Mouse (Mus musculus): Measurements from ENCODE around the gene Slc9c1. TPM values are rescaled to one million over a fixed set of nuclear protein-coding genes. Genes with fewer than 3 reads are reported as not detected.
"Not testable (repeated sequence)": the region's sequence is repeated elsewhere in the genome, so short reads cannot be mapped to it uniquely, and the experiment has no call there.

Slc9c1 gene
- polyA plus RNA-seq (2014; fragmentation: Nextera tagmentation; extraction: Ambion mirVana): not detected in 2 replicates

DNA sequence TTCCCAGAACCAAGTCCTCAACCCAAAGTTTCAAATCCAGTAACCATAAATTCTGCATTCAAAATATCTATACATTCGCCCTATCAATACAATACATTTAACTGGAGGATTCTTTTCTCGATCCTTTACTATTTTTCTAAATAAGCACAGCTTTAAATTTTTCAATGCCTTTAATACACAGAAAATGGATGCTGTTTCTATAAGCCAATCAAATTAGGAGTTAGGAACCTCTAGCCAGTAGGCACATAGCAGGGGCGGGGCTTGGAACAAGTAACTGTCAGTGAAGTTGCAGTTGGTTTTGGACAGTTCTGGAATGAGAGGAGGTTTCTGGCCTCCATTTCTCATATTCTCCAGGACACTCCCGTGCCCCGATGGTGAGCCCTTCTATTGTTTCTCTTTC is at the start of gene Slc9c1:
Slc9c1 (plus strand) TSS at position 301 of the 400 bp plus-strand sequence.
- Histone ChIP-seq H3K9ac (ENCODE audit: low read depth, low read length) (no peak within 1 kb of the TSS), H3K4me1 (ENCODE audit: control insufficient read depth, insufficient read depth, low read length) (no peaks in the 10 kb centered on the region), H3K36me3 (ENCODE audit: control insufficient read depth, insufficient read depth, low read length) (no peaks in the 10 kb centered on the region), H3K27ac (replicated peaks; ENCODE audit: low read depth, low read length) (no peak within 1 kb of the TSS), H3K4me2 (ENCODE audit: low read depth, low read length) (no peak within 1 kb of the TSS), H3K9me3 (ENCODE audit: control insufficient read depth, low read length) (no peaks in the 10 kb centered on the region), H3K27me3 (replicated peaks; ENCODE audit: control insufficient read depth, insufficient read depth, low read length) (no peaks in the 10 kb centered on the region), H3K4me3 (ENCODE audit: low read depth, low read length) (no peak within 1 kb of the TSS)
- DNase-seq (ENCODE audit: low spot score) (no peak), ATAC-seq (ENCODE audit: low read depth) (no peak)
- WGBS: 88% methylated on average over 5 of the region's 5 CpGs

- no peaks in the 10 kb centered on the region for H3K36me3 ChIP-seq (ENCODE audit: control insufficient read depth, insufficient read depth, low read length)
- no peak for ATAC-seq (ENCODE audit: low read depth)
- H3K4me1 ChIP-seq (ENCODE audit: control insufficient read depth, insufficient read depth, low read length): no peaks in the 10 kb centered on the region
- no peaks in the 10 kb centered on the region for H3K9me3 ChIP-seq (ENCODE audit: control insufficient read depth, low read length)
- no peak within 1 kb of the TSS for H3K27ac ChIP-seq (replicated peaks; ENCODE audit: low read depth, low read length)
- 78% methylated on average over 5 of the region's 5 CpGs for WGBS
- H3K9ac ChIP-seq (ENCODE audit: low read depth, low read length): no peak within 1 kb of the TSS
- H3K4me3 ChIP-seq (ENCODE audit: low read depth, low read length): no peak within 1 kb of the TSS
- H3K4me2 ChIP-seq (ENCODE audit: low read depth, low read length): no peak within 1 kb of the TSS
- DNase-seq (ENCODE audit: low spot score): no peak
- no peaks in the 10 kb centered on the region for H3K27me3 ChIP-seq (replicated peaks; ENCODE audit: control insufficient read depth, insufficient read depth, low read length)
These were observed 42.2 kb upstream of the Slc9c1 start, which contains the start of gene Gm609 for GRCm38 (mm10) chr16:45492927-45493326. TSS of gene Gm609 (minus strand) at chr16:45492969.

DNA sequence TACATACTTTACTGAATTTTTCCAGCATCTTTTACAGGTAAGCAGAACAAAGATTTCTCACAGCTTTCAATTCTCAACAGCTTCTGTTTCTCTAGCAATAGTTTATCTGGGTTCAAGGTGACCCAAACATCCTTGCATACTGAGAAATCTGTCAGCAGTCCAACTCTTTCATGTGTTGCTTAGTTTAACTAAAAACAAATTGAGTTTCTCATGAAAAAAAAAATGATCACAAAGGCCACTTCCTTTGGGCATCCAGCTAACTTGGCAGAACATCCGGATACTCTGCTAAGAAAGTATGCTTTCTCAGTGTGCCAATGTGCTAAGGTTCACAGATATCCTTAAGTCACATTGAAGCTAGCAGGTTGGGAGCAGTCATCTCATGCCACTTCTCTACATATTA is 39.8 kb upstream of the Slc9c1 start:
- H3K9ac ChIP-seq (ENCODE audit: low read depth, low read length): no peak overlapping the region
- H3K36me3 ChIP-seq (ENCODE audit: control insufficient read depth, insufficient read depth, low read length): no peaks in the 10 kb centered on the region
- H3K27me3 ChIP-seq (replicated peaks; ENCODE audit: control insufficient read depth, insufficient read depth, low read length): no peaks in the 10 kb centered on the region
- 88% methylated on average over 1 of the region's 1 CpGs for WGBS
- DNase-seq (ENCODE audit: low spot score) (no peak), ATAC-seq (ENCODE audit: low read depth) (no peak)
- no peak overlapping the region for H3K4me2 ChIP-seq (ENCODE audit: low read depth, low read length)
- H3K4me1 ChIP-seq (ENCODE audit: control insufficient read depth, insufficient read depth, low read length): no peaks in the 10 kb centered on the region
- H3K27ac ChIP-seq (replicated peaks; ENCODE audit: low read depth, low read length): no peak overlapping the region
- no peaks in the 10 kb centered on the region for H3K9me3 ChIP-seq (ENCODE audit: control insufficient read depth, low read length)
- H3K4me3 ChIP-seq (ENCODE audit: low read depth, low read length): no peak overlapping the region

- Histone ChIP-seq H3K27ac (replicated peaks; ENCODE audit: low read depth, low read length) (no peak overlapping the region), H3K9ac (ENCODE audit: low read depth, low read length) (no peak overlapping the region), H3K36me3 (ENCODE audit: control insufficient read depth, insufficient read depth, low read length) (no peaks in the 10 kb centered on the region), H3K4me2 (ENCODE audit: low read depth, low read length) (no peak overlapping the region), H3K4me3 (ENCODE audit: low read depth, low read length) (no peak overlapping the region), H3K27me3 (replicated peaks; ENCODE audit: control insufficient read depth, insufficient read depth, low read length) (no peaks in the 10 kb centered on the region), H3K9me3 (ENCODE audit: control insufficient read depth, low read length) (no peaks in the 10 kb centered on the region), H3K4me1 (ENCODE audit: control insufficient read depth, insufficient read depth, low read length) (no peaks in the 10 kb centered on the region)
- DNase-seq (ENCODE audit: low spot score) (no peak), ATAC-seq (ENCODE audit: low read depth) (no peak)
- 70% methylated on average over 5 of the region's 5 CpGs for WGBS
These were observed 9.6 kb upstream of the Slc9c1 start for GRCm38 (mm10) chr16:45525551-45525950.

GRCm38 (mm10) chr16:45531950-45532349 is 3.2 kb upstream of the Slc9c1 start, which contains the start of gene Gm17783:
TSS of gene Gm17783 (minus strand) at chr16:45532050.
- Histone ChIP-seq H3K9me3 (ENCODE audit: control insufficient read depth, low read length) (no peaks in the 10 kb centered on the region), H3K27ac (replicated peaks; ENCODE audit: low read depth, low read length) (no peak within 1 kb of the TSS), H3K9ac (ENCODE audit: low read depth, low read length) (no peak within 1 kb of the TSS), H3K36me3 (ENCODE audit: control insufficient read depth, insufficient read depth, low read length) (no peaks in the 10 kb centered on the region), H3K4me2 (ENCODE audit: low read depth, low read length) (no peak within 1 kb of the TSS), H3K4me3 (ENCODE audit: low read depth, low read length) (no peak within 1 kb of the TSS), H3K27me3 (replicated peaks; ENCODE audit: control insufficient read depth, insufficient read depth, low read length) (no peaks in the 10 kb centered on the region), H3K4me1 (ENCODE audit: control insufficient read depth, insufficient read depth, low read length) (no peaks in the 10 kb centered on the region)
- WGBS: 80% methylated on average over 4 of the region's 4 CpGs
- no peak for ATAC-seq (ENCODE audit: low read depth)
- DNase-seq (ENCODE audit: low spot score): no peak

- not testable (repeated sequence) for H3K36me3 ChIP-seq (ENCODE audit: control insufficient read depth, insufficient read depth, low read length); DNase-seq (ENCODE audit: low spot score); ATAC-seq (ENCODE audit: low read depth); H3K9ac ChIP-seq (ENCODE audit: low read depth, low read length); H3K4me2 ChIP-seq (ENCODE audit: low read depth, low read length); H3K4me3 ChIP-seq (ENCODE audit: low read depth, low read length); H3K27me3 ChIP-seq (replicated peaks; ENCODE audit: control insufficient read depth, insufficient read depth, low read length); H3K27ac ChIP-seq (replicated peaks; ENCODE audit: low read depth, low read length); H3K9me3 ChIP-seq (ENCODE audit: control insufficient read depth, low read length); H3K4me1 ChIP-seq (ENCODE audit: control insufficient read depth, insufficient read depth, low read length)
- WGBS: 68% methylated on average over 1 of the region's 1 CpGs
These were observed 3.2 kb downstream of the Slc9c1 start for GRCm38 (mm10) chr16:45538342-45538741.

GRCm38 (mm10) chr16:45542108-45542507 is 7.0 kb downstream of the Slc9c1 start:
- Histone ChIP-seq H3K4me1 (ENCODE audit: control insufficient read depth, insufficient read depth, low read length) (no peaks in the 10 kb centered on the region), H3K9ac (ENCODE audit: low read depth, low read length) (no peak overlapping the region), H3K4me2 (ENCODE audit: low read depth, low read length) (no peak overlapping the region), H3K36me3 (ENCODE audit: control insufficient read depth, insufficient read depth, low read length) (no peaks in the 10 kb centered on the region), H3K27me3 (replicated peaks; ENCODE audit: control insufficient read depth, insufficient read depth, low read length) (no peaks in the 10 kb centered on the region), H3K27ac (replicated peaks; ENCODE audit: low read depth, low read length) (no peak overlapping the region), H3K4me3 (ENCODE audit: low read depth, low read length) (no peak overlapping the region), H3K9me3 (ENCODE audit: control insufficient read depth, low read length) (no peaks in the 10 kb centered on the region)
- ATAC-seq (ENCODE audit: low read depth) (no peak), DNase-seq (ENCODE audit: low spot score) (no peak)

GRCm38 (mm10) chr16:45544341-45544740 is 9.2 kb downstream of the Slc9c1 start:
- Histone ChIP-seq H3K4me1 (ENCODE audit: control insufficient read depth, insufficient read depth, low read length) (no peaks in the 10 kb centered on the region), H3K36me3 (ENCODE audit: control insufficient read depth, insufficient read depth, low read length) (no peaks in the 10 kb centered on the region), H3K27me3 (replicated peaks; ENCODE audit: control insufficient read depth, insufficient read depth, low read length) (no peaks in the 10 kb centered on the region), H3K9ac (ENCODE audit: low read depth, low read length) (no peak overlapping the region), H3K9me3 (ENCODE audit: control insufficient read depth, low read length) (no peaks in the 10 kb centered on the region), H3K4me3 (ENCODE audit: low read depth, low read length) (no peak overlapping the region), H3K27ac (replicated peaks; ENCODE audit: low read depth, low read length) (no peak overlapping the region), H3K4me2 (ENCODE audit: low read depth, low read length) (no peak overlapping the region)
- 62% methylated on average over 3 of the region's 3 CpGs for WGBS
- DNase-seq (ENCODE audit: low spot score): no peak
- no peak for ATAC-seq (ENCODE audit: low read depth)

- Histone ChIP-seq H3K9ac (ENCODE audit: low read depth, low read length) (no peak overlapping the region), H3K4me3 (ENCODE audit: low read depth, low read length) (no peak overlapping the region), H3K27ac (replicated peaks; ENCODE audit: low read depth, low read length) (no peak overlapping the region), H3K9me3 (ENCODE audit: control insufficient read depth, low read length) (no peaks in the 10 kb centered on the region), H3K4me2 (ENCODE audit: low read depth, low read length) (no peak overlapping the region), H3K27me3 (replicated peaks; ENCODE audit: control insufficient read depth, insufficient read depth, low read length) (no peaks in the 10 kb centered on the region), H3K4me1 (ENCODE audit: control insufficient read depth, insufficient read depth, low read length) (no peaks in the 10 kb centered on the region), H3K36me3 (ENCODE audit: control insufficient read depth, insufficient read depth, low read length) (no peaks in the 10 kb centered on the region)
- no peak for DNase-seq (ENCODE audit: low spot score)
- ATAC-seq (ENCODE audit: low read depth): no peak
These were observed 12.9 kb downstream of the Slc9c1 start for GRCm38 (mm10) chr16:45547982-45548381.

Measured in embryonic facial prominence, embryonic 14.5 days (tissue).